Mouse (Mus musculus): Measurements from ENCODE around the gene Aoc3.
"Not testable (repeated sequence)": the region's sequence is repeated elsewhere in the genome, so short reads cannot be mapped to it uniquely, and the experiment has no call there.

The Aoc3 gene

GRCm38 (mm10) chr11:101378196-101378595 lies 47.8 kb downstream of the Aoc3 start:
- DNase-seq, result not testable (repeated sequence)

GRCm38 (mm10) chr11:101378926-101379325 lies 48.5 kb downstream of the Aoc3 start:
- no peak for DNase-seq

- DNase-seq, result no peak
Observed at GRCm38 (mm10) chr11:101381817-101382216, 51.4 kb downstream of the Aoc3 start.

Data from cerebellum, adult 9-11 months (tissue).